Mouse (Mus musculus) forebrain, embryonic 13.5 days (tissue): ENCODE results near the gene Efnb2. TPM values are rescaled to one million over a fixed set of nuclear protein-coding genes. Genes with fewer than 3 reads are reported as not detected.

Experiments
- ATAC-seq: fragments of 200-750 bp; cut with Nextera tagmentation; 2 replicates; pipeline ENCODE4 v1.8.0; 2017
- H3K27ac ChIP-seq: fragments of 300-500 bp; sonication (generic); 2 replicates; pipeline ENCODE4 v1.5.1; 2015; ENCODE audit warnings: inconsistent platforms, mild to moderate bottlenecking, moderate library complexity
- H3K27me3 ChIP-seq: fragments of 300-500 bp; sonication (generic); 2 replicates; pipeline ENCODE4 v1.6.1; 2015; ENCODE audit warnings: mild to moderate bottlenecking, inconsistent platforms
- H3K36me3 ChIP-seq: fragments of 300-500 bp; sonication (generic); 2 replicates; pipeline ENCODE4 v1.6.1; 2015; ENCODE audit warnings: mild to moderate bottlenecking, inconsistent platforms; ENCODE audit not compliant: poor library complexity, severe bottlenecking
- H3K4me1 ChIP-seq: fragments of 300-500 bp; sonication (generic); 2 replicates; pipeline ENCODE4 v1.6.1; 2015; ENCODE audit warnings: inconsistent platforms
- H3K4me2 ChIP-seq: fragments of 300-500 bp; sonication (generic); 2 replicates; pipeline ENCODE4 v1.6.1; 2015; ENCODE audit warnings: inconsistent platforms, mild to moderate bottlenecking, moderate library complexity
- H3K4me3 ChIP-seq: fragments of 300-500 bp; sonication (generic); 2 replicates; pipeline ENCODE4 v1.5.1; 2015; ENCODE audit warnings: mild to moderate bottlenecking, inconsistent platforms
- H3K9ac ChIP-seq: fragments of 300-500 bp; sonication (generic); 2 replicates; pipeline ENCODE4 v1.6.1; 2015; ENCODE audit warnings: mild to moderate bottlenecking, inconsistent platforms
- H3K9me3 ChIP-seq: fragments of 300-500 bp; sonication (generic); replicated peaks from 2 replicates; pipeline ENCODE4 v1.6.1; 2016; ENCODE audit warnings: inconsistent platforms
- WGBS: fragments of 180-500 bp; shearing (Covaris S2); methylation state at CpG from one replicate; pipeline ENCODE4 v1.1.7; 2015; 5-methylcytosine and 5-hydroxymethylcytosine counted together
- polyA plus RNA-seq: library from polyadenylated mRNA; unstranded; fragments of >200 nt; fragmentation: Nextera tagmentation; extraction: Ambion mirVana; gene quantifications from 2 replicates; pipeline ENCODE4 v1.2.1, GENCODE M21; 2015

The Efnb2 gene
- polyA plus RNA-seq, 1 experiment from 2014 or later = 46.8 TPM

DNA sequence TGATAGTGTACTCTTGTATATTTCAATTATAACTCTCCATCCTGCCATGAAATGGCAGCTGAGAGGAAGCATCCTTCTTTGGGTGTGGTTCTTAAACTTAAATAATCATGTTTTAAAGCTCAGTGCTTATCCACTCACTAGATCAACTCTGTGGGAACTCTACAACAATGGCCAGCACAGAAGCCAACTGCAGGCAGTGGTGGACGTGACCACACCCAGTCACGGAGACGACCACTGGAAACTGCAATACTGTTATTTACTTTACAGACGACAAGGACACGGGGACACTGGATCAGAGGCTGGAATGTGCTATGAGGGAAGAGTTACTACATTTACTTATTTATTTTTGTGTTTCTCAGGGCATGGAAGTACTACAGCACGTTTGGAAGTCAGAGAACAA, 57.2 kb downstream of the Efnb2 start:
- Histone ChIP-seq H3K4me1 (no peaks in the 10 kb centered on the region; the same call in 1 of the 2 replicates), H3K27ac (no peak overlapping the region), H3K4me3 (no peak overlapping the region), H3K27me3 (no peaks in the 10 kb centered on the region), H3K4me2 (no peak overlapping the region), H3K36me3 (no peaks in the 10 kb centered on the region), H3K9ac (no peak overlapping the region), H3K9me3 (no peaks in the 10 kb centered on the region)
- no peak for ATAC-seq
- WGBS = 87% methylated on average over 6 of the region's 6 CpGs

- WGBS = 83% methylated on average over 7 of the region's 7 CpGs
Measured at GRCm38 (mm10) chr8:8602616-8603461, 58.2 kb downstream of the Efnb2 start.

DNA sequence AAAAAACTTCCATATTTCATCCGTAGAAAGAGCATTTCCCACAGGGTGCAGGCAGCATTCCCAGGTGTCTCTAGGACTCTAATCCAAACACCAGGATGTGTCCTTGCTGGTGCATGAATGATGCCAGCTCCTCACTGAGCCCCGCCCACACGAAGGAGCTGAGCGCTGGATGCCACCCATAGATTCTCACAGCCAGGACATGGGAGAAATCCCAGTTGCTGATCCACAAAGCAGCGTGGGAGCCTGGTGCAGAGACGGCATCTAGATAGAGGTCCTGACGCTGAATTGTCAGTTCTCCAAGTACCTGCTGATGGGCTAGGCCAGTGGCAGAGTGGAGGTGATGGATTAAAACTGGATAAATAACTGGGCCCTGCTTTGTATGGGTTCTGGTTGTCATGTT, 61.1 kb downstream of the Efnb2 start:
- 0 out of 2 replicates have a peak, but pooled peaks cover 7% of the 10 kb centered on the region for H3K4me1 ChIP-seq
- no peak overlapping the region for H3K4me2 ChIP-seq
- H3K27me3 ChIP-seq = peaks cover 3% of the 10 kb centered on the region; the same call in 1 of the 2 replicates
- H3K9me3 ChIP-seq = no peaks in the 10 kb centered on the region
- H3K27ac ChIP-seq = no peak overlapping the region
- no peaks in the 10 kb centered on the region for H3K36me3 ChIP-seq
- WGBS = 88% methylated on average over 7 of the region's 7 CpGs
- no peak overlapping the region for H3K4me3 ChIP-seq
- no peak overlapping the region for H3K9ac ChIP-seq
- no peak for ATAC-seq

More at GRCm38 (mm10) chr8:8602616-8603461, 58.2 kb downstream of the Efnb2 start:
- Histone ChIP-seq H3K9ac (no peak overlapping the region), H3K27me3 (no peaks in the 10 kb centered on the region), H3K4me2 (no peak overlapping the region), H3K4me3 (no peak overlapping the region), H3K9me3 (no peaks in the 10 kb centered on the region), H3K27ac (no peak overlapping the region), H3K36me3 (no peaks in the 10 kb centered on the region), H3K4me1 (no peaks in the 10 kb centered on the region)
- ATAC-seq = no peak

- Histone ChIP-seq H3K4me2 (no peak overlapping the region), H3K4me1 (0 out of 2 replicates have a peak, but pooled peaks cover 7% of the 10 kb centered on the region), H3K9ac (no peak overlapping the region), H3K9me3 (no peaks in the 10 kb centered on the region), H3K27ac (no peak overlapping the region), H3K4me3 (no peak overlapping the region), H3K27me3 (peaks cover 3% of the 10 kb centered on the region; the same call in 1 of the 2 replicates), H3K36me3 (no peaks in the 10 kb centered on the region)
- WGBS = 7% methylated on average over 13 of the region's 13 CpGs
- ATAC-seq = no peak
Measured at GRCm38 (mm10) chr8:8597434-8597833, 63.6 kb downstream of the Efnb2 start.

- Histone ChIP-seq H3K27me3 (peaks cover 3% of the 10 kb centered on the region; the same call in 1 of the 2 replicates), H3K9me3 (no peaks in the 10 kb centered on the region), H3K9ac (no peak overlapping the region), H3K27ac (no peak overlapping the region), H3K4me3 (no peak overlapping the region), H3K4me2 (no peak overlapping the region), H3K4me1 (0 out of 2 replicates have a peak, but pooled peaks cover 7% of the 10 kb centered on the region), H3K36me3 (no peaks in the 10 kb centered on the region)
- no peak for ATAC-seq
- 59% methylated on average over 12 of the region's 12 CpGs for WGBS
Measured at GRCm38 (mm10) chr8:8595831-8596611, 65.0 kb downstream of the Efnb2 start.

DNA sequence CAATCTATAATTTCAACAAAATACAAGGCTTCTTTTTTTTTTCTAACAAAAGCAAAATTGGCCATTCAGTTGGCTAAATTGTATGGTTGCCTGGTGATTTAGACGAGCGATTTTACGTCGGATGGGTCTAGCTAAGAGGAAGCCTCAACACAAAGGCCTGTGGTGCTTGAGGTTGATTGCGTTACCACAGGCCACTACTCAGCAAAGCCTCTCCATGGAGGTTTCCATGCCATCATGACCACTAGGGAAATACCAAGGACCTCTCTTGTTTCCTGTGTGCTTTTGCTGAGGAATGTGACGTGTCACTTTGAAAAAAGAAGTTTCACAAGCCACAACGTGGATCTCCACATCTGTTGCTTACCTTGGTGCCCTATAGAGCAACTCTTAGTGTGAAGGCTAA, 67.2 kb downstream of the Efnb2 start:
- H3K27ac ChIP-seq = no peak overlapping the region
- H3K4me3 ChIP-seq = no peak overlapping the region
- 88% methylated on average over 7 of the region's 7 CpGs for WGBS
- H3K27me3 ChIP-seq = peaks cover 3% of the 10 kb centered on the region; the same call in 1 of the 2 replicates
- no peaks in the 10 kb centered on the region for H3K36me3 ChIP-seq
- H3K9ac ChIP-seq = no peak overlapping the region
- H3K4me1 ChIP-seq = 0 out of 2 replicates have a peak, but pooled peaks cover 7% of the 10 kb centered on the region
- no peak overlapping the region for H3K4me2 ChIP-seq
- H3K9me3 ChIP-seq = no peaks in the 10 kb centered on the region
- ATAC-seq = no peak

DNA sequence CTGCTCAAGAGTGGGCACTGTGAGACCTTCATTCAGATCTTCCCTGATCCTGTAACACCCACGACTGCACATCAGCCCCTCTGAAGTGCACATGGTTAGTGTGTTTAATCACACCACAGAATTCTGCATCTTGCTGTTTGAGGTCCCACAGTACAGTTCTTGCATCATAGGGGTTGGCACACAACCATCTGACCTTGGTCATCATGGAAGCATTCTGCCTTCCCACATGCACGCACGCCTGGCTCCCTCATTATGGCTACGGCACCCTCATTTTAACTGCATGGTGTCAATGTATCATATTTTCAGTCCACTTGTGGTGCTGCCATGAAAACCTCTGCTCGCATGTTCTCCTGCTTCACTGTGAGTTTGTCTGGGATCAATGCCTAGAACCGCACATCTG, 67.7 kb downstream of the Efnb2 start:
- Histone ChIP-seq H3K9ac (no peak overlapping the region), H3K4me1 (0 out of 2 replicates have a peak, but pooled peaks cover 7% of the 10 kb centered on the region), H3K27me3 (peaks cover 3% of the 10 kb centered on the region; the same call in 1 of the 2 replicates), H3K4me2 (no peak overlapping the region), H3K27ac (no peak overlapping the region), H3K9me3 (no peaks in the 10 kb centered on the region), H3K4me3 (no peak overlapping the region), H3K36me3 (no peaks in the 10 kb centered on the region)
- no peak for ATAC-seq
- WGBS = 94% methylated on average over 6 of the region's 6 CpGs

GRCm38 (mm10) chr8:8592331-8592730, 68.7 kb downstream of the Efnb2 start:
- Histone ChIP-seq H3K4me3 (no peak overlapping the region), H3K4me1 (0 out of 2 replicates have a peak, but pooled peaks cover 7% of the 10 kb centered on the region), H3K4me2 (no peak overlapping the region), H3K27ac (no peak overlapping the region), H3K36me3 (no peaks in the 10 kb centered on the region), H3K9ac (no peak overlapping the region), H3K9me3 (no peaks in the 10 kb centered on the region), H3K27me3 (peaks cover 3% of the 10 kb centered on the region; the same call in 1 of the 2 replicates)
- ATAC-seq = no peak
- 95% methylated on average over 3 of the region's 3 CpGs for WGBS

DNA sequence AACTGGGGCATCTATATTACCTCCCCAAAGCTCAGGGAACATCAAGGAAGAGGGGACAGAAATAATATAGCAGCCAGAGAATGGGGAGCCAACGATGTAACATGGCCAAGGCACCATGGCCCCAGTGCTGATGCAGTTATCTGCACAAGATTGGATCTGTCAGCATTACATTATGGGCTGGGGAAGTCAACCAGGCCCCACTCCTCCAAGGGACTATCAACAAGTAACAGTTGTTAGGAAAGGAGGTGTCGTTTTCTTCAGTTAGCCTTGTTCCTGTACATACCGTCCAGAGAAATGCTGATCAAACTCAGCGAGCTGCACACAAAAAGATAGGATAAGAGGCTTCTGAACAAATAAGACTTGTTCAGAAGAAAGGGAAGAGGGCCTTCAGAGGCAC, 77.1 kb downstream of the Efnb2 start:
- Histone ChIP-seq H3K4me1 (no peaks in the 10 kb centered on the region), H3K36me3 (no peaks in the 10 kb centered on the region), H3K27me3 (no peaks in the 10 kb centered on the region), H3K4me3 (no peak overlapping the region), H3K4me2 (no peak overlapping the region), H3K9ac (no peak overlapping the region), H3K27ac (no peak overlapping the region), H3K9me3 (no peaks in the 10 kb centered on the region)
- ATAC-seq = no peak
- WGBS = 87% methylated on average over 4 of the region's 4 CpGs

- 93% methylated on average over 4 of the region's 4 CpGs for WGBS
- no peak for ATAC-seq
Measured at GRCm38 (mm10) chr8:8583290-8583980, 77.6 kb downstream of the Efnb2 start.

DNA sequence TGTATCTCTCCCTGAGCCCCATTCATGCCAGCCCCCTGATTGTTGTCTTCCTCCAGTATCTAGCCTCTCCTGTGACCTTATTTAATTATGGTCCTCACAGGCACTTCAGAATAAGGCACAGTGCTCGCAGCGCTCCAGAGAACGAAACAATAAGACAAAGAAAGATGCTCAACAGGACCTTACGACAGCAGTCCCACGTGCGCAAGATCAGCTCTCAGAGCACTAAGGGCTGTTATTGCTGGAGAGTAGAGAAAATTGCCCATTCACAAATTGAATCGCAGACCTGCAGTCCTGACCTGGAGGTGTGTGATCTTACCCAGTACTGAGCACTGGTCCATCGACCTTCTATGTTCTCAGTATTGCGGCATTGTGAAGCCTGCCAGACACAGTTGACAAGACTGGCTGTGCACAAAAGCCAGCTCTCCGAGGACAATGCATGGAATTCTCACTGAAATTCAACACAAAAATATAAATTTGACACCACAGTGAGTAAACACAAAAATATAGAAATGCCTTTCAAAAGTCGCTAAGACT, 83.2 kb downstream of the Efnb2 start:
- no peak overlapping the region for H3K4me3 ChIP-seq
- no peak overlapping the region for H3K4me2 ChIP-seq
- no peak overlapping the region for H3K27ac ChIP-seq
- H3K4me1 ChIP-seq = peaks cover 31% of the 10 kb centered on the region
- WGBS = 26% methylated on average over 11 of the region's 11 CpGs
- ATAC-seq = peak; percentile 41
- H3K9me3 ChIP-seq = no peaks in the 10 kb centered on the region
- no peak overlapping the region for H3K9ac ChIP-seq
- H3K36me3 ChIP-seq = no peaks in the 10 kb centered on the region
- 0 out of 2 replicates have a peak, but pooled peaks cover 3% of the 10 kb centered on the region for H3K27me3 ChIP-seq

More at GRCm38 (mm10) chr8:8583290-8583980, 77.6 kb downstream of the Efnb2 start:
- no peaks in the 10 kb centered on the region for H3K36me3 ChIP-seq
- no peaks in the 10 kb centered on the region for H3K27me3 ChIP-seq
- H3K4me2 ChIP-seq = no peak overlapping the region
- H3K4me3 ChIP-seq = no peak overlapping the region
- H3K9ac ChIP-seq = no peak overlapping the region
- H3K4me1 ChIP-seq = 0 out of 2 replicates have a peak, but pooled peaks cover under 1% of the 10 kb centered on the region
- no peaks in the 10 kb centered on the region for H3K9me3 ChIP-seq
- H3K27ac ChIP-seq = no peak overlapping the region
